Mouse (Mus musculus): ENCODE measurements around the gene Il23a.
"Not testable (repeated sequence)": the region's sequence is repeated elsewhere in the genome, so short reads cannot be mapped to it uniquely, and the experiment has no call there.

Gene Il23a

GRCm38 (mm10) chr10:128268371-128268770 lies 30.2 kb downstream of the Il23a start, which contains the start of gene Apof:
TSS of gene Apof (plus strand) at chr10:128268671.
- ATAC-seq (ENCODE audit: low TSS enrichment): no peak

- ATAC-seq (ENCODE audit: low TSS enrichment): peak; percentile 78; the same call in 1 of the 2 replicates
These were observed 34.9 kb downstream of the Il23a start for GRCm38 (mm10) chr10:128263393-128264310.

DNA sequence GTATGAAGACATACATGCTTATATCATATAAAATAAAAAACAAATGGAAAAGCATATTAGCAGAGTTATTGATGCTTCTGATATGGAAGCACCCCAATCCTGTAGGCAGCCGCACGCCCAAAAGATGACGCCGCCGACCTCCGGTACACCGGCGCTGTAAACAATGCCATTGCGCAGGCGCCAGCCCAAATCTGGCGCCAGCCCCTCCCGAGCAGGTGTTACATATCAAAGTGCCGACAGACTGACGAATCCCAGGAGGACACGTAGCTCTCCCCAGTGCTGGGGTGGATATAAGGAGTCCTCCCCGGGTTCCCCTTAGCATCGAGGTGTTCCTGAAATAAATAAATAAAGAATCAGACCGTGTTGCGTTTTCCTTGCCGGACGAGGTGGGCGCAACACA lies 36.3 kb downstream of the Il23a start:
- no peak for ATAC-seq (ENCODE audit: low TSS enrichment)

DNA sequence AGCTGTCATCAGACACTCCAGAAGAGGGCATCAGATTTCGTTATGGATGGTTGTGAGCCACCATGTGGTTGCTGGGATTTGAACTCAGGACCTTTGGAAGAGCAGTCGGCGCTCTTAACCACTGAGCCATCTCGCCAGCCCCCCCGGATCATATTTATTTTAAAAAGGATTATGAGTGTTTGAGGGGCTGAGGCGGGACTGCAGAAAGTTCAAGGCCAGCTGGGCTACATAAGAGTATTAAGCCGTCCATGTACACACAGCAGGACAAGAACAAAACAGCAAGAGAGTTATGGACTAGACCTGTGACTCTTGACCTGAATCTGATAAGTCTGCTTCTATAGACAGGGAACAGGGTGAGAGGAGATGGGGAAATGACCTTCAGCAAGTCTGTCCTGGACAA lies 38.2 kb downstream of the Il23a start:
- ATAC-seq (ENCODE audit: low TSS enrichment): not testable (repeated sequence)

DNA sequence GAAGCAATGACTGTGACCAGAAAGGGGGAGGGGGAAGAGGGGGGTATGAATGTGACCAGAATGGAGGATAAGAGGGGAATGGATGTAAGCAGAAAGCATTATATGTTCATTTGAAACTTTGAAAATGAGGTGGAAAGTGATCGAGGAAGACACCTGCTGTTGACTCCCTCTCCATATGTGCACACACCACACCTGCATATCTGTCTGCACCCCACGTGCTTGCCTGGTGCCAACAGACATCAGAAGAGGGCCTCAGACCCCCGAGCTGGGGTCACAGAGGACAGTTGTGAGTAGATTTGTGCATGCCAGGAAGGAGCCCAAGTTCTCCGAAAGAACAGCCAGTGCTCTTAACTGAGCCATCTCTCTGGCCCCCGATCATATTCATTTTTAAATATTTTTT lies 38.6 kb downstream of the Il23a start:
- ATAC-seq (ENCODE audit: low TSS enrichment): no peak

DNA sequence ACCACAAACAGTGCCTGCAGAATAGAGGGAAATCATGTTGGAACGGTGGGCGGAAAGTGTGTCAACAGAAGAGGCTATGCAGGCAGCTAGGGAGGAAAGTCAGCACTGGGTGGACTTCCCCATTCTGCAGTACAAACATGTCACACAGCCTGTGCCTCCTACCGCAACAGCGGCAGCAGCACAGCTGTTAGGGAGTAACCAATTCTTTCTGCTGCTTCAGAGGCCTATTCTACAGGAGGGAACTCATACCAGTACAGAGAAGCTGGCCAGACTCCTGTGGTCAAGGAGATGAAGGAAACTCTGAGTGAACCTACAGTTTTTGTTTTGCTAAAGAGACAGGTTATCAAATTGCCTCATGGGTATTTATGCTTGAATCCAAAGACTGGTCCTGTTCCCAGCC lies 39.6 kb downstream of the Il23a start:
- peak; percentile 34; the same call in 1 of the 2 replicates for ATAC-seq (ENCODE audit: low TSS enrichment)

DNA sequence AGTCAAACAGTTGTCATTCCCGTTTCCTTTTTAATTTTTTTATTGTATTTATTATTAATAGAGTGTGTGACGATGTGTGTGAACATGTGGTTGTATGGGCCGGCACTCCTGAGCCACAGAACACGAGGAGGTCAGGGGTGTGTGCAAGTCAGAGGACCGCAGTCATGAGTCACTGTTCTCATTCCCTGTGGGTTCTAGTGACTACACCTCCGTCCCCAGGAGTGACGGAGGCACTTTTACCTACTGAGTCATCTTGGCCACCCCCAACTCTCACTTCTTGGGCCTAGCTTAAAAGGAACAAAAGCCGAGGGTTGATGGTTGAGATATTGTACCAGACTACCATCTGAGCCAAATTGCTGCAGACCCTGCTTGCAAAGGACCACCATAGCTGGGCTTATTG lies 42.2 kb downstream of the Il23a start:
- ATAC-seq (ENCODE audit: low TSS enrichment): no peak

DNA sequence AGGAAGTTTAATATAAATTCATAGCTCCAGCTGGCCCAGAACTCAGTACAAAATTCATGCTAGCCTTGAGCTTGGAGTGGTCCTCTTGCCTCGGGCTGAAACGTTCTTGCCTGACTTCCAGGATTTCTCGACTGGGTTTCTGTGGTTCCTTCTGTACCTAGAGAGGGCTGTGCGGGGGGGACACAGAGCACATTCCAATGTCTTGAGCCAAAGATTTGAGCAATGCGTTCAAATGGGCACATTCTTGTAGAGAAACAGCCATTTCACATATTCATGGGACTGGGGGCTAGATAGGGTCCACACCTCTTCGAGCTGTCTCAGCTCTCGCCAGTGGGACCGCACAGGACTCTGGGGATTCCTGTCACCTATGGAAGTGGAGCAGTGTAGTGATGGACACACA lies 42.6 kb downstream of the Il23a start:
- ATAC-seq (ENCODE audit: low TSS enrichment): no peak

GRCm38 (mm10) chr10:128253677-128254255 lies 44.8 kb downstream of the Il23a start, which contains the start of gene Apon:
TSS of gene Apon (plus strand) at chr10:128254096.
- no peak for ATAC-seq (ENCODE audit: low TSS enrichment)

- no peak for ATAC-seq (ENCODE audit: low TSS enrichment)
These were observed 48.0 kb downstream of the Il23a start for GRCm38 (mm10) chr10:128250565-128250964.

DNA sequence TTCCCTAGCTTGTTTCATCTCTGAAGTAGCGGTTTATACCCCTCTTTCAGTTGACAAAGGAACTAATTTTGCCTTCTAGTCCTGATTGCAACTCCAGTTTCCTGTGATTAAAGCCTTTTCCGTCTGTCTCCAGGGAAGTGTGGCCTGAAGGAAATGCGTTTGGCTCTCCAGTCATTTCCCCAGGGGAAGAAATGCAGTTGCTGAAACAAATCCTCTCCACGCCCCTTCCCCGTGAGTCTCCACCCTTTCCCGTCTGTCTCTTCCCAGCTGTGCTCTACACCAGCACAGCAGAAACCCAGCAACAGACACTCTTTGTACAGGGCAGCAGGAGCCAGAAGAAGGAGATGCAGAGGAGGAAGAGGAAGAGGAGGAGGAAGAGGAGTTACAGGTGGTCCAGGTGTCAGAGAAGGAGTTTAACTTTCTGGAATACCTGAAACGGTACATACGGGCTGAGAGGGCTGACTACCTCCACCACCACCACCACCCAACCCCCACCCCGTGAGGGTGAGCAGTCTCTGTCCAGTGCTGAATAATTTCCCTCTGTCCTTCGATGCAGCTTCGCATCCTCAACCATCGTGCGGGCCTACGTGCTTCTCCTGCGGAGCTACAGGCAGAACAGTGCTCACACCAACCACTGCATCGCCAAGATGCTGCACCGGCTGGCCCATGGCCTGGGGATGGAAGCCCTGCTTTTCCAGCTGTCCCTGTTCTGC lies 51.4 kb downstream of the Il23a start:
- no peak for ATAC-seq (ENCODE audit: low TSS enrichment)
